In genomic region chr8:119343606-119344005, GRCm38 (mm10) we compare ENCODE assay signal across 8 mouse cellular contexts. TPM values are rescaled to one million over a fixed set of nuclear protein-coding genes. Genes with fewer than 3 reads are reported as not detected.
DNase-seq lines count a peak whose midpoint lies in the region; ATAC-seq and TF ChIP-seq lines count a peak whose summit lies in the region.

No protein-coding gene starts in this region.

- no peak overlapping the region for H3K9ac ChIP-seq in embryonic facial prominence, embryonic 11.5 days (replicated peaks; ENCODE audit: low read length)
- no peak overlapping the region for H3K9ac ChIP-seq in intestine, embryonic 15.5 days
- H3K9ac ChIP-seq in neural tube, embryonic 14.5 days (replicated peaks; ENCODE audit: low read depth, low read length), result no peak overlapping the region

- ATAC-seq in embryonic facial prominence, embryonic 11.5 days (replicated peaks; ENCODE audit: insufficient number of reproducible peaks, low FRiP score, low TSS enrichment, low read depth), result peak; percentile 11; the same call in 1 of the 2 replicates
- peak; percentile 14 for ATAC-seq in intestine, embryonic 15.5 days
- ATAC-seq in neural tube, embryonic 14.5 days (ENCODE audit: low read depth), result peak; percentile 16; the same call in 1 of the 2 replicates
- no peak for ATAC-seq in granulocyte monocyte progenitor cell, adult 5-6 weeks (replicated peaks; ENCODE audit: poor library complexity, severe bottlenecking)

- peak overlapping the region; percentile 68 for H3K27ac ChIP-seq in left cerebral cortex, adult 2 months
- H3K27ac ChIP-seq in embryonic facial prominence, embryonic 11.5 days (replicated peaks; ENCODE audit: low read depth, low read length), result no peak overlapping the region
- H3K27ac ChIP-seq in intestine, embryonic 15.5 days, result no peak overlapping the region
- no peak overlapping the region; the same call in 1 of the 2 replicates for H3K27ac ChIP-seq in neural tube, embryonic 14.5 days (ENCODE audit: low read depth, low read length)

- peaks cover 3% of the 10 kb centered on the region; the same call in 1 of the 2 replicates for H3K9me3 ChIP-seq in embryonic facial prominence, embryonic 11.5 days (replicated peaks; ENCODE audit: control insufficient read depth, low read length)
- H3K9me3 ChIP-seq in intestine, embryonic 15.5 days, result no peaks in the 10 kb centered on the region
- H3K9me3 ChIP-seq in neural tube, embryonic 14.5 days (ENCODE audit: control insufficient read depth, low read length), result no peaks in the 10 kb centered on the region

- DNase-seq in left cerebral cortex, adult 2 months (ENCODE audit: extremely low spot score in 1 of 2, low spot score in 2 of 2), result no peak
- no peak for DNase-seq in left cerebral cortex, adult 11 months (ENCODE audit: low spot score)
- DNase-seq in embryonic facial prominence, embryonic 11.5 days (ENCODE audit: low spot score), result no peak
- DNase-seq in left cerebral cortex, postnatal 14 days (ENCODE audit: low spot score in 2 of 2), result no peak
- no peak for DNase-seq in cerebellum, postnatal 25 days

- H3K36me3 ChIP-seq in embryonic facial prominence, embryonic 11.5 days (replicated peaks; ENCODE audit: control insufficient read depth, insufficient read depth, low read depth, low read length), result peaks cover 4% of the 10 kb centered on the region
- H3K36me3 ChIP-seq in intestine, embryonic 15.5 days, result peaks cover 14% of the 10 kb centered on the region
- peaks cover 17% of the 10 kb centered on the region for H3K36me3 ChIP-seq in neural tube, embryonic 14.5 days (ENCODE audit: control insufficient read depth, insufficient read depth, low read length)

- peaks cover 3% of the 10 kb centered on the region; the same call in 1 of the 2 replicates for H3K4me1 ChIP-seq in embryonic facial prominence, embryonic 11.5 days (ENCODE audit: control insufficient read depth, insufficient read depth, low read length)
- H3K4me1 ChIP-seq in intestine, embryonic 15.5 days (replicated peaks), result peaks cover 10% of the 10 kb centered on the region
- H3K4me1 ChIP-seq in neural tube, embryonic 14.5 days (ENCODE audit: control insufficient read depth, insufficient read depth, low read length), result peaks cover 7% of the 10 kb centered on the region

- H3K4me3 ChIP-seq in left cerebral cortex, adult 2 months, result peak overlapping the region; percentile 98
- no peak overlapping the region for H3K4me3 ChIP-seq in embryonic facial prominence, embryonic 11.5 days (ENCODE audit: low read depth, low read length)
- peak overlapping the region; percentile 99; the same call in 1 of the 2 replicates for H3K4me3 ChIP-seq in intestine, embryonic 15.5 days (replicated peaks)
- peak overlapping the region; percentile 97 for H3K4me3 ChIP-seq in neural tube, embryonic 14.5 days (ENCODE audit: low read depth, low read length)

- intact Hi-C loops in left cerebral cortex, adult 2 months (cut with DNase I), result no loop called here
- intact Hi-C loops in left cerebral cortex, postnatal 14 days (cut with DNase I), result no loop called here

- WGBS in embryonic facial prominence, embryonic 11.5 days, result 85% methylated on average over 3 of the region's 3 CpGs
- 84% methylated on average over 3 of the region's 3 CpGs for WGBS in intestine, embryonic 15.5 days
- 86% methylated on average over 3 of the region's 3 CpGs for WGBS in neural tube, embryonic 14.5 days

- no peaks in the 10 kb centered on the region for H3K27me3 ChIP-seq in embryonic facial prominence, embryonic 11.5 days (ENCODE audit: control insufficient read depth, insufficient read depth, low read length)
- H3K27me3 ChIP-seq in intestine, embryonic 15.5 days (replicated peaks), result 0 out of 2 replicates have a peak, but pooled peaks cover 2% of the 10 kb centered on the region
- H3K27me3 ChIP-seq in neural tube, embryonic 14.5 days (ENCODE audit: control insufficient read depth, insufficient read depth, low read length), result no peaks in the 10 kb centered on the region

- no peak for TF ChIP-seq CTCF in left cerebral cortex, adult 2 months (IDR thresholded peaks at IDR 0.05)

- H3K4me2 ChIP-seq in embryonic facial prominence, embryonic 11.5 days (ENCODE audit: low read depth, low read length), result no peak overlapping the region; the same call in 1 of the 2 replicates
- H3K4me2 ChIP-seq in intestine, embryonic 15.5 days (replicated peaks), result peak overlapping the region; percentile 45; the same call in 1 of the 2 replicates
- peak overlapping the region; percentile 37 for H3K4me2 ChIP-seq in neural tube, embryonic 14.5 days (ENCODE audit: low read depth, low read length)

RNA-seq across cellular contexts. Expression of gene Hsbp1, which starts 0.7 kb away (rescaled TPM):
- 100 to 1,000 TPM; 314 to 321 TPM for total RNA-seq in left cerebral cortex, adult 2 months (2021)
- polyA plus RNA-seq in embryonic facial prominence, embryonic 11.5 days (2014; fragmentation: Nextera tagmentation; extraction: Ambion mirVana), result 311 and 315 TPM in 2 replicates
- 272 and 276 TPM in 2 replicates for polyA plus RNA-seq in intestine, embryonic 15.5 days (2015; fragmentation: Nextera tagmentation; extraction: Ambion mirVana)
- 704 and 825 TPM in 2 replicates for polyA plus RNA-seq in neural tube, embryonic 14.5 days (2014; fragmentation: Nextera tagmentation; extraction: Ambion mirVana)
- 100 to 1,000 TPM; 623 to 630 TPM for total RNA-seq in left cerebral cortex, postnatal 14 days (2021)
- 128 and 172 TPM in 2 replicates for total RNA-seq in granulocyte monocyte progenitor cell, adult 5-6 weeks (2014; fragmentation: Nextera tagmentation)
- total RNA-seq in granulocyte monocyte progenitor cell, adult 5-6 weeks (2017), result 97.7 and 102 TPM in 2 replicates

RNA-seq across cellular contexts. Expression of gene Mlycd, which starts 51.1 kb away (rescaled TPM):
- total RNA-seq in left cerebral cortex, adult 2 months (2021), result 10 to 100 TPM; 26.1 to 28.7 TPM
- 9.8 and 10.4 TPM in 2 replicates for polyA plus RNA-seq in embryonic facial prominence, embryonic 11.5 days (2014; fragmentation: Nextera tagmentation; extraction: Ambion mirVana)
- 19.2 and 22.5 TPM in 2 replicates for polyA plus RNA-seq in intestine, embryonic 15.5 days (2015; fragmentation: Nextera tagmentation; extraction: Ambion mirVana)
- 15.8 and 16.1 TPM in 2 replicates for polyA plus RNA-seq in neural tube, embryonic 14.5 days (2014; fragmentation: Nextera tagmentation; extraction: Ambion mirVana)
- 10 to 100 TPM; 25.7 to 28.0 TPM for total RNA-seq in left cerebral cortex, postnatal 14 days (2021)
- 15.5 and 17.4 TPM in 2 replicates for total RNA-seq in granulocyte monocyte progenitor cell, adult 5-6 weeks (2014; fragmentation: Nextera tagmentation)
- 10.4 and 11.1 TPM in 2 replicates for total RNA-seq in granulocyte monocyte progenitor cell, adult 5-6 weeks (2017)
